Mouse (Mus musculus) left cerebral cortex, adult 8-10 months (tissue): Measurements from ENCODE around the gene Ankrd66. TPM values are rescaled to one million over a fixed set of nuclear protein-coding genes. Genes with fewer than 3 reads are reported as not detected.

Experiments used
- DNase-seq, 2 experiments: peaks; one replicate each; pipeline ENCODE4 v3.0.0; 2022; ENCODE audit warnings: low spot score in 2 of 2
- total RNA-seq, 4 experiments: library from RNA; stranded (reverse); gene quantifications; 2 replicates each; pipeline ENCODE4 v1.2.4; 2022

Gene Ankrd66
- total RNA-seq: under 1 TPM in 1 of 4 experiments, not detected in 3; 0.39 TPM

- no peak for DNase-seq
Observed at GRCm38 (mm10) chr17:43543539-43543938, at the start of gene Ankrd66. Gene Ankrd66 (minus strand): TSS chr17:43543639.

GRCm38 (mm10) chr17:43592296-43593291 is 49.2 kb upstream of the Ankrd66 start:
- peak in 1 of 2 experiments; percentile 62 for DNase-seq

- no peak for DNase-seq
Observed at GRCm38 (mm10) chr17:43590531-43590930, 47.1 kb upstream of the Ankrd66 start.

- DNase-seq: no peak
Observed at GRCm38 (mm10) chr17:43589750-43590149, 46.3 kb upstream of the Ankrd66 start.

GRCm38 (mm10) chr17:43587278-43587677 is 43.8 kb upstream of the Ankrd66 start:
- DNase-seq: no peak

GRCm38 (mm10) chr17:43584771-43585170 is 41.3 kb upstream of the Ankrd66 start:
- DNase-seq: no peak

GRCm38 (mm10) chr17:43581012-43581467 is 37.6 kb upstream of the Ankrd66 start:
- no peak for DNase-seq

GRCm38 (mm10) chr17:43580456-43580855 is 37.0 kb upstream of the Ankrd66 start:
- no peak for DNase-seq

- DNase-seq: no peak
Observed at GRCm38 (mm10) chr17:43573624-43574073, 30.2 kb upstream of the Ankrd66 start.

GRCm38 (mm10) chr17:43569287-43569686 is 25.8 kb upstream of the Ankrd66 start:
- no peak for DNase-seq

GRCm38 (mm10) chr17:43567992-43568888 is 24.8 kb upstream of the Ankrd66 start, which contains the start of gene Pla2g7:
Gene Pla2g7 (plus strand): TSS chr17:43568098.
- DNase-seq: peak; percentile 39 to 56

- peak in 1 of 2 experiments; percentile 25 for DNase-seq
Observed at GRCm38 (mm10) chr17:43567593-43567991, 24.2 kb upstream of the Ankrd66 start.

- no peak for DNase-seq
Observed at GRCm38 (mm10) chr17:43563192-43563987, 20.0 kb upstream of the Ankrd66 start.

GRCm38 (mm10) chr17:43558678-43559077 is 15.2 kb upstream of the Ankrd66 start:
- no peak for DNase-seq

GRCm38 (mm10) chr17:43557541-43558090 is 14.2 kb upstream of the Ankrd66 start:
- DNase-seq: peak in 1 of 2 experiments; percentile 71

GRCm38 (mm10) chr17:43557104-43557503 is 13.7 kb upstream of the Ankrd66 start:
- no peak for DNase-seq

GRCm38 (mm10) chr17:43554516-43555403 is 11.3 kb upstream of the Ankrd66 start:
- no peak for DNase-seq

- no peak for DNase-seq
Observed at GRCm38 (mm10) chr17:43551122-43551630, 7.7 kb upstream of the Ankrd66 start.

GRCm38 (mm10) chr17:43544040-43544439 is 601 bp upstream of the Ankrd66 start:
- DNase-seq: no peak
